Mouse (Mus musculus) MEL (cell line): Measurements from ENCODE around the gene Vmp1.
A peak's percentile ranks its signal among the peaks of the same experiment; 100 is the strongest.

ENCODE experiments used
- BHLHE40 ChIP-seq: IDR thresholded peaks from 2 replicates; pipeline ENCODE4 v1.6.1; 2012; ENCODE audit warnings: low read depth, mild to moderate bottlenecking, inconsistent platforms, low read length, improper control_type of control experiment, borderline replicate concordance
- CHD2 ChIP-seq: IDR thresholded peaks from 2 replicates; pipeline ENCODE4 v1.6.1; 2011; ENCODE audit warnings: low read length, improper control_type of control experiment
- CTCF ChIP-seq, 3 experiments: IDR thresholded peaks in 2 of 3; conservative IDR thresholded peaks in 1 of 3; 2 replicates each; pipeline ENCODE4 v1.5.1; 2011 to 2012; ENCODE audit warnings: low read length in 3 of 3, low read depth in 2 of 3, mild to moderate bottlenecking in 2 of 3, improper control_type of control experiment in 1 of 3, inconsistent platforms in 1 of 3, mixed read lengths in 1 of 3, moderate library complexity in 1 of 3; ENCODE audit not compliant: control insufficient read depth in 1 of 3, insufficient read depth in 1 of 3, poor library complexity in 1 of 3, severe bottlenecking in 1 of 3
- EP300 ChIP-seq, 2 experiments: IDR thresholded peaks; 2 replicates each; pipeline ENCODE4 v1.6.1; 2011; ENCODE audit warnings: improper control_type of control experiment in 2 of 2, low read length in 2 of 2, low read depth in 1 of 2, mild to moderate bottlenecking in 1 of 2
- NRF1 ChIP-seq: IDR thresholded peaks from 2 replicates; pipeline ENCODE4 v1.6.1; 2014; ENCODE audit warnings: low read depth, mild to moderate bottlenecking, inconsistent platforms, low read length, improper control_type of control experiment, moderate library complexity; ENCODE audit not compliant: poor library complexity, insufficient read depth, severe bottlenecking
- POLR2A ChIP-seq, 2 experiments: IDR thresholded peaks; 2 replicates each; pipeline ENCODE4 v1.6.1; 2011 to 2012; ENCODE audit warnings: low read length in 2 of 2, mild to moderate bottlenecking in 2 of 2, control low read depth in 1 of 2, improper control_type of control experiment in 1 of 2, low read depth in 1 of 2, moderate library complexity in 1 of 2; ENCODE audit not compliant: control insufficient read depth in 1 of 2, insufficient read depth in 1 of 2, poor library complexity in 1 of 2
- POLR2AphosphoS5 ChIP-seq: IDR thresholded peaks from 2 replicates; pipeline ENCODE4 v1.6.1; 2012; ENCODE audit warnings: low read depth, borderline replicate concordance, mild to moderate bottlenecking, inconsistent platforms, low read length, moderate library complexity, mixed read lengths
- TBP ChIP-seq: IDR thresholded peaks from 2 replicates; pipeline ENCODE4 v1.8.0; 2011; ENCODE audit warnings: low read depth, low read length, improper control_type of control experiment
- USF1 ChIP-seq: IDR thresholded peaks from 2 replicates; pipeline ENCODE4 v1.6.1; 2014; ENCODE audit warnings: low read depth, mild to moderate bottlenecking, inconsistent platforms, low read length, improper control_type of control experiment, moderate library complexity
- ZNF384 ChIP-seq: IDR thresholded peaks from 2 replicates; pipeline ENCODE4 v1.6.1; 2012; ENCODE audit warnings: low read depth, mild to moderate bottlenecking, inconsistent platforms, low read length, improper control_type of control experiment

DNA sequence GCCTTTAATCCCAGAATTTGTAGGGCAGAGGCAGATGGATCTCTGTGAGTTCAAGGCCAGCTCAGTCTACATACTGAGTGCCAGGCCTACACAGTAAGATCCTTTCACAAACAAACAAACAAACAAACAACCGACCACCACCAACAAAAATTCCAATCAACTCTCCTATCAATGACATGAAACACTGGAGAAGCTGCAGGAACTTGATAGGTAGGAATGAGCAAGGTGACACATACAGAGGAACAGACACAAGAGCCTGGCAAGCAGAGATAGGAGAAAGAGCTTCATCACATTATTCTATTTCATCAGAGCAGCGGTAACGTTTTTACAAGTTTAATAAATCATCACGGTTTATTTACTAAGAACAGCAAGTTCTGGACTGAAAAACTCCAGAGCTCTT, 56.9 kb downstream of the Vmp1 start:
- TF ChIP-seq CTCF (IDR thresholded peaks at IDR 0.05 in 2 of 3, conservative IDR thresholded peaks at IDR 0.05 in 1 of 3; ENCODE audit: control insufficient read depth in 1 of 3, insufficient read depth in 1 of 3, low read depth in 2 of 3, low read length in 3 of 3, poor library complexity in 1 of 3, severe bottlenecking in 1 of 3) = no peak
- TF ChIP-seq TBP = no peak
- TF ChIP-seq ZNF384 = no peak
- no peak for TF ChIP-seq USF1
- TF ChIP-seq POLR2A (IDR thresholded peaks at IDR 0.05; ENCODE audit: control insufficient read depth in 1 of 2, insufficient read depth in 1 of 2, low read depth in 1 of 2, low read length in 2 of 2, poor library complexity in 1 of 2) = no peak
- TF ChIP-seq BHLHE40 = no peak
- TF ChIP-seq EP300 (IDR thresholded peaks at IDR 0.05; ENCODE audit: low read depth in 1 of 2, low read length in 2 of 2) = peak; percentile 90 to 94
- TF ChIP-seq NRF1 = no peak
- TF ChIP-seq CHD2 = no peak
- no peak for TF ChIP-seq POLR2AphosphoS5
